Mouse (Mus musculus) lung, adult 2 months (tissue): ENCODE measurements around the gene Pum1.
"Not testable (repeated sequence)": the region's sequence is repeated elsewhere in the genome, so short reads cannot be mapped to it uniquely, and the experiment has no call there.

Experiments used
- CTCF ChIP-seq: fragments of 200-500 bp; IDR thresholded peaks from 2 replicates; pipeline ENCODE4 v1.5.1; 2011; ENCODE audit warnings: mild to moderate bottlenecking, low read length, control low read depth; ENCODE audit not compliant: insufficient read depth
- POLR2A ChIP-seq: fragments of 200-500 bp; IDR thresholded peaks from 2 replicates; pipeline ENCODE4 v1.6.1; 2011; ENCODE audit warnings: low read depth, mild to moderate bottlenecking, control low read depth, low read length, borderline replicate concordance; ENCODE audit errors: extremely low read depth

- TF ChIP-seq POLR2A, CTCF: not testable (repeated sequence)
Measured at GRCm38 (mm10) chr4:130670023-130670422, 6.9 kb downstream of the Pum1 start.
